Mouse (Mus musculus) heart, embryonic 15.5 days (tissue): ENCODE measurements around the gene Vmn2r54. TPM values are rescaled to one million over a fixed set of nuclear protein-coding genes. Genes with fewer than 3 reads are reported as not detected.
"Not testable (repeated sequence)": the region's sequence is repeated elsewhere in the genome, so short reads cannot be mapped to it uniquely, and the experiment has no call there.

Source experiments
- ATAC-seq: fragments of 200-750 bp; cut with Nextera tagmentation; replicated peaks from 2 replicates; pipeline ENCODE4 v1.8.0; 2017; ENCODE audit warnings: low read depth, moderate TSS enrichment; ENCODE audit not compliant: insufficient number of reproducible peaks, insufficient read depth, low FRiP score
- H3K27ac ChIP-seq: fragments of 300-500 bp; sonication (generic); 2 replicates; pipeline ENCODE4 v1.5.1; 2015; ENCODE audit warnings: mild to moderate bottlenecking, inconsistent platforms
- H3K27me3 ChIP-seq: fragments of 300-500 bp; sonication (generic); 2 replicates; pipeline ENCODE4 v1.6.1; 2015; ENCODE audit warnings: inconsistent platforms
- H3K36me3 ChIP-seq: fragments of 300-500 bp; sonication (generic); 2 replicates; pipeline ENCODE4 v1.6.1; 2015; ENCODE audit warnings: mild to moderate bottlenecking, inconsistent platforms
- H3K4me1 ChIP-seq: fragments of 300-500 bp; sonication (generic); replicated peaks from 2 replicates; pipeline ENCODE4 v1.6.1; 2015; ENCODE audit warnings: inconsistent platforms
- H3K4me2 ChIP-seq: fragments of 300-500 bp; sonication (generic); 2 replicates; pipeline ENCODE4 v1.6.1; 2015; ENCODE audit warnings: inconsistent platforms, mild to moderate bottlenecking, moderate library complexity
- H3K4me3 ChIP-seq: fragments of 300-500 bp; sonication (generic); 2 replicates; pipeline ENCODE4 v1.5.1; 2015; ENCODE audit warnings: mild to moderate bottlenecking, inconsistent platforms
- H3K9ac ChIP-seq: fragments of 300-500 bp; sonication (generic); 2 replicates; pipeline ENCODE4 v1.6.1; 2015; ENCODE audit warnings: mild to moderate bottlenecking, inconsistent platforms
- H3K9me3 ChIP-seq: fragments of 300-500 bp; sonication (generic); replicated peaks from 2 replicates; pipeline ENCODE4 v1.6.1; 2016; ENCODE audit warnings: inconsistent platforms
- WGBS: fragments of 180-500 bp; shearing (Covaris S2); methylation state at CpG from one replicate; pipeline ENCODE4 v1.1.7; 2015; ENCODE audit warnings: mixed read lengths; 5-methylcytosine and 5-hydroxymethylcytosine counted together
- polyA plus RNA-seq: library from polyadenylated mRNA; unstranded; fragments of >200 nt; fragmentation: Nextera tagmentation; extraction: Ambion mirVana; gene quantifications from 2 replicates; pipeline ENCODE4 v1.2.1, GENCODE M21; 2015

Gene Vmn2r54
- not detected in 2 replicates for polyA plus RNA-seq

DNA sequence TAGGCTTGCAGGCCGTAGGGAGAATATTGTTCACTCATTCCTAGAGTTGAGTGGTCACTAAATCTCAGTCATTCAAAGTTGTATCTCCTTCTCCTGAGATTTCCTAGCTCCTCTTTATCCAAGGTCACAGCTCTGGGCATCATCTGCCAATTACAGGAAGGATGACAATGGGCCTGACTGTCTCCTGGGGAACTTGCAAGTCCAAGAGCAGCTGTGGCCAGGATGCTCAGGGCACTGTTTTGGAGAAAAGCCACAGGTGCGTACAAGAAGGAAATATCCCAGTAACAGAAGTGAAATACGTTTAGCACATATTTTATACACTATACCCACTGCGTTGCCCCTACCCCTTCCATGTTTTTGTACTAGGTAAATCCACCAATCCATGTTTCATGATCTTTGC, at the start of gene Vmn2r54:
Vmn2r54 (minus strand) TSS at position 101 of the 400 bp plus-strand sequence.
- WGBS = 58% methylated on average over 3 of the region's 4 CpGs
- not testable (repeated sequence) for H3K4me3 ChIP-seq, H3K9me3 ChIP-seq, H3K4me1 ChIP-seq, H3K9ac ChIP-seq, ATAC-seq, H3K27ac ChIP-seq, H3K27me3 ChIP-seq, H3K4me2 ChIP-seq, H3K36me3 ChIP-seq

DNA sequence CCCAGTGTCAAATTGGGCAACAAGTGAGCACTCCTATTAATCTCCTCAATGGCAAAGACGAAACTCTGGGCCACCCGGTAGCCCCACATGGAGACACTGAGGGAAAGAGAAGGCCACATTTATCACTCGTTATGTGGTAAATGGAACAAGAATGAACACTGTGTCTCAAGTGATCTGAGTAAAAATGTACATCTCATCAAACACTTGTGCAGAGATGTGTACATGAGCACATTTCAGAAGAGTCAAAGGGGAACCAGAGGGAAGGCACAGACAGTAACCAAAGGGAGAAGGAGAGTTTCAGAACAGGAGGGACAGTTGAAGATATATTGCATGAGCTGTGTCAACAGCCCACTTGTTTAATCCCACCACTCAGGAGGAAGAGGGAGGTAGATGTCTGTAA, 44.8 kb upstream of the Vmn2r54 start, which contains the start of gene Vmn2r55:
Vmn2r55 (minus strand) TSS at position 101 of the 400 bp plus-strand sequence.
- not testable (repeated sequence) for H3K4me3 ChIP-seq, ATAC-seq, H3K27ac ChIP-seq, H3K36me3 ChIP-seq, H3K9ac ChIP-seq, H3K4me1 ChIP-seq, H3K4me2 ChIP-seq, H3K9me3 ChIP-seq, H3K27me3 ChIP-seq
- WGBS = 83% methylated on average over 3 of the region's 3 CpGs

DNA sequence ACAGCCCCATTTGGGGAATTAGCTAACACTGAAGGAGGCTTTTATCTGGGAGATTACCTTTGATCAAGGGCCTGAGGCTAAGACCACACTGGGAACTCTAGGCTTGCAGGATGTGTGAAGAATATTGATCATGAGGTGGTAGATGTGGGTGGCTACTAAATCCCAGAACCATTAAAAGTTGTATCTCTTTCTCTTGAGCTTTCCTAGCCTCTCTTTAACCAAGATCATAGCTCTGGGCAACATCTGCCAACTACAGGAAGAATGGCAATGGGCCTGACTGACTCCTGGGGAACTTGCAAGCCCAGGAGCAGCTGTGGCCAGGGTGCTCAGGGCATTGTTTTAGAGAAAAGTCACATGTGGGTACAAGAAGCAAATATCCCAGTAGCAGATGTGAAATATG, 31.4 kb downstream of the Vmn2r54 start, which contains the start of gene Vmn2r53:
Vmn2r53 (minus strand) TSS at position 101 of the 400 bp plus-strand sequence.
- Histone ChIP-seq H3K27ac (no peak within 1 kb of the TSS), H3K27me3 (no peaks in the 10 kb centered on the region), H3K9ac (no peak within 1 kb of the TSS), H3K4me1 (no peaks in the 10 kb centered on the region), H3K9me3 (no peaks in the 10 kb centered on the region; the same call in 1 of the 2 replicates), H3K36me3 (no peaks in the 10 kb centered on the region), H3K4me2 (no peak within 1 kb of the TSS), H3K4me3 (no peak within 1 kb of the TSS)
- no peak for ATAC-seq

Other genes with a start within 250 kb of the Vmn2r54 start
- gene Zfp551, start 217.6 kb downstream of the Vmn2r54 start, polyA plus RNA-seq = 2.2 and 2.7 TPM in 2 replicates
- 13.6 and 14.2 TPM in 2 replicates for gene Zfp606, start 162.0 kb downstream of the Vmn2r54 start, polyA plus RNA-seq
- gene 2900092C05Rik, start 127.8 kb downstream of the Vmn2r54 start, polyA plus RNA-seq = not detected in 2 replicates
- 0.03 TPM in 1 of 2 replicates, not detected in the other for gene Vmn2r53, start 31.5 kb downstream of the Vmn2r54 start, polyA plus RNA-seq
- not detected in 2 replicates for gene Vmn2r55, start 44.7 kb upstream of the Vmn2r54 start, polyA plus RNA-seq
- gene Vmn2r56, start 94.7 kb upstream of the Vmn2r54 start, polyA plus RNA-seq = not detected in 2 replicates
- 4.7 and 5.9 TPM in 2 replicates for gene Zscan18, start 163.3 kb upstream of the Vmn2r54 start, polyA plus RNA-seq
- gene Zfp329, start 178.5 kb upstream of the Vmn2r54 start, polyA plus RNA-seq = 9.6 and 10.2 TPM in 2 replicates
- gene Zfp110, start 194.4 kb upstream of the Vmn2r54 start, polyA plus RNA-seq = 22.1 and 22.9 TPM in 2 replicates
- 2.9 and 3.3 TPM in 2 replicates for gene Zfp128, start 240.9 kb upstream of the Vmn2r54 start, polyA plus RNA-seq